Mouse (Mus musculus): ENCODE measurements around the gene Laptm4a. TPM values are rescaled to one million over a fixed set of nuclear protein-coding genes. Genes with fewer than 3 reads are reported as not detected.
"Not testable (repeated sequence)": the region's sequence is repeated elsewhere in the genome, so short reads cannot be mapped to it uniquely, and the experiment has no call there.

Laptm4a gene
- total RNA-seq, 4 experiments from 2014 or later, result 393 to 413 (median 400) TPM

- DNase-seq (ENCODE audit: low spot score), result no peak
These were observed 8.4 kb upstream of the Laptm4a start for GRCm38 (mm10) chr12:8912860-8913685.

- no peak for DNase-seq (ENCODE audit: low spot score)
These were observed 7.6 kb upstream of the Laptm4a start for GRCm38 (mm10) chr12:8913701-8914340.

DNA sequence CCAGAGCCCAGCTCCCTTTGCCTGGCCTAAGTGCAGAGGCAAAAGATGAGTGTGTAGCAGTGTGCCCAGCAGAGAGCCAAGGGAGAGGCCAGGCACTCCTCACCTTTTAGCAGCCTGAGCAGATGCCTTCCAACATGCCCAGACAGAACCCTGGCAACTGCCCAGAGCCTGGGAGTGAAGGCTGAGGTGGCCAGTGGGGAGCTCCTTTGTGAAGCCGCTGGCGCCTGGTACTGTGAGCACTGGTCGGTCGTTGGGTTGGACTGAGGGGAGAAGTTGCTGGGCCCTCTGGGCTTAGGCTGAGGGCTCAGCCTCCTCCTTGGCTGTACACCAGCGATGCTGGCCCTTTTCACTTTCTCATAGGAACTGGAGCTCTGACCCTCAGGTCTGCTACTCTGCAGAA, 5.1 kb upstream of the Laptm4a start:
- no peak for DNase-seq (ENCODE audit: low spot score)

DNA sequence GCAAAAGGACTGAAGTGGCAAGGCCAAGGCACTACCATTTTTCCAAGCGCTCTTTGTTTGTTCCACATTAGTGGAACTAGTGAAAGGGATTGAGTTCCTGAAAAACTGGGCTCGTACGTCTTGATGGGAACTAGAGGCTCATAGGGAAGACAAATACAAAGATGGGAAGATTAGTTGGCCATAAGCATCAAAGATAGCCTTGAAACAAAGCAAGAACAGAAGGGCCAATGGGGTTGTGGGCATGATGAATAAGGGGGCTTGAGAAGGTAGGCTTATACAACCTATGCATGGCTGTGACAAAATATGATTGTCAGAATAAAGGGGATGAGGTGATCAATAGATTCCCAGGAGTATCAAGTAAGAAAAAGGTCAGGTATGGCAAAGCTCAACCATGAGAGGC, 2.2 kb upstream of the Laptm4a start:
- no peak for DNase-seq (ENCODE audit: low spot score)

DNA sequence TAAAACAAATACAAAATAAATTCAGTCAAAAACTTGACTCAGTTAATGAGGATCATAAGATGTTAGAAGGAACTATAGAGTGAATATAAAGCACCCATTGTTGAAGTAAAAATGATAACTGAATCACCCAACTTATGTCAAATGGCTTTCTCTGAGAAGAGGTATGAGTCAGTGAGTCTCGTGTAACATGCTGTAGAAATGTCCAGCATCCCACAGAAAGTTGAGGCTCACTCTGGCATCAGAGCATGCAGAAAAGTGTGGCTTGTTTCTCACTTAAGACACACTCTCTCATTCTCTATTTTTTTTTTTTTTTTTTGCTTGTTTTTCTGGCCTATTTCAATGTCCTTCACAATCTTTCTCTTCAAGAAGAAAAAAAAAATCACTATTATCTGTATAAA, 469 bp upstream of the Laptm4a start:
- no peak for DNase-seq (ENCODE audit: low spot score)

GRCm38 (mm10) chr12:8922369-8923124, 1.1 kb downstream of the Laptm4a start:
- DNase-seq (ENCODE audit: low spot score), result no peak

- peak; percentile 55 for DNase-seq (ENCODE audit: low spot score)
These were observed 1.6 kb downstream of the Laptm4a start for GRCm38 (mm10) chr12:8923125-8923410.

GRCm38 (mm10) chr12:8923603-8924002, 2.1 kb downstream of the Laptm4a start:
- DNase-seq (ENCODE audit: low spot score), result no peak

DNA sequence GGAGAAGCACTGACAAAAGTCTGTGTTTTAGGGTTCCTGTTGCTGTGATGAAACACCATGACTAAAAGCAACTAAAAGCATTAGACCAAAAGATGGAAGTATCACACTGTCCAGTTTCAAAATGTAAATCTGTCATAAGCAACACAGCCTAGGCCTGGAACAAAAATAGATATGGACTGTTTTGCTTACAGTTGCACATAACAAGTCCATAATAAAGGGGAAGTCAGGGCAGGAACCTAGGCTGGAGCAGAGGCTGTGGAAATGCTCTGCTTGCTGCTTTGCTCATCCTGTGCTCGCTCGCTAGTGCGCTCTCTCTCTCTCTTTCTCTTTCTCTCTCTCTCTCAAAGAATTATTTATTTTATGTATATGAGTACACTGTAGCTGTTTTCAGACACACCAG, 6.2 kb downstream of the Laptm4a start:
- DNase-seq (ENCODE audit: low spot score), result no peak

GRCm38 (mm10) chr12:8928766-8929165, 7.3 kb downstream of the Laptm4a start:
- no peak for DNase-seq (ENCODE audit: low spot score)

- no peak for DNase-seq (ENCODE audit: low spot score)
These were observed 9.6 kb downstream of the Laptm4a start for GRCm38 (mm10) chr12:8931083-8931482.

- peak; percentile 36 for DNase-seq (ENCODE audit: low spot score)
These were observed 13.9 kb downstream of the Laptm4a start for GRCm38 (mm10) chr12:8935349-8935748.

GRCm38 (mm10) chr12:8936210-8936609, 14.7 kb downstream of the Laptm4a start:
- DNase-seq (ENCODE audit: low spot score), result not testable (repeated sequence)

DNA sequence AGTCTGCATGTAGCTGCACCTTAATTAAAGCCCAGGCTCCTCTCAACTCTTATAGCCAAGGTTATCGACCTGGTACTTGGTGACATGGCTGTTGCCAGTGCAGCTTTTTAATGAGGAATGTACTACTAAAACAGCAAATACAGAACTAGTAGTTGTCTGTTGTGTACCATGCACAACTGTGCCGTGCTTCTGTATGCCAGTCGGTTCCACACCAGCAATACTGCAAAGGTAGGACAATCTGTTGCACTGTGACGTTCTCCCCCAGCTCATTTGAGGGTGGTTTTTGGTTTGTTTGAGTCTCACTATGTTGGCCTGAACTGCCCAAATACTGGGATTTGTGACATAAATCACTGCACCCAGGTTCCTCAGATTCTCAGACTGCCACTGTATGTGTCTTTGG, 18.0 kb downstream of the Laptm4a start:
- no peak for DNase-seq (ENCODE audit: low spot score)

GRCm38 (mm10) chr12:8940011-8941005, 18.8 kb downstream of the Laptm4a start:
- DNase-seq (ENCODE audit: low spot score), result no peak

GRCm38 (mm10) chr12:8941131-8941615, 19.7 kb downstream of the Laptm4a start:
- DNase-seq (ENCODE audit: low spot score), result no peak

- DNase-seq (ENCODE audit: low spot score), result no peak
These were observed 20.4 kb downstream of the Laptm4a start for GRCm38 (mm10) chr12:8941699-8942392.

DNA sequence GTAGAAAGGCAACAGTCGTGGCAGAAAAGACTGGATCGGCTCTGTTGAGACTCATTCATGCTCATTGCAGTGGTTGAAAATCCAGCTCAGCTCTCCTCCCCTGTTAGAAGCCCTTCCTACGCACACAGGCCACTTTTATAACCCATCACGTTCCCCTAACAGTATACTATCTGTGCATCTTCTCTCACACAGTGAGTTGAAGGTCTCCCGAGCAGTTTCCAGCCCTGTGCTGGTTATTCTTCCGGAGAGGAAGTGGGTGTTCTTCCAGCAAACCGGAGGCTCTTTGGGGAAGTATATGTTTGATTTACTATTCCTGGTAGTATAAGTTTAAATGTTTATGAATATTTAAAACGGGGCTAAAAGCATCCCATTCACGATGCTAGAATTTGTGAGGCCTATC, 25.7 kb downstream of the Laptm4a start:
- DNase-seq (ENCODE audit: low spot score), result no peak

GRCm38 (mm10) chr12:8947714-8948464, 26.4 kb downstream of the Laptm4a start, which contains the start of gene Matn3:
TSS of gene Matn3 (plus strand) at chr12:8947929.
- DNase-seq (ENCODE audit: low spot score), result peak; percentile 69

GRCm38 (mm10) chr12:8953136-8953535, 31.7 kb downstream of the Laptm4a start:
- no peak for DNase-seq (ENCODE audit: low spot score)

All from heart, adult 8-10 months (tissue).